Mouse (Mus musculus) bone marrow, adult 2 months (tissue): ENCODE data around the gene Exoc4. TPM values are rescaled to one million over a fixed set of nuclear protein-coding genes. Genes with fewer than 3 reads are reported as not detected.

Source experiments
- H3K27ac ChIP-seq: fragments of 200-500 bp; 2 replicates; pipeline ENCODE4 v1.5.1; 2012; ENCODE audit warnings: low read depth, mild to moderate bottlenecking, control low read depth, inconsistent platforms, low read length; ENCODE audit not compliant: control insufficient read depth, poor library complexity, insufficient read depth
- H3K4me1 ChIP-seq: fragments of 200-500 bp; 2 replicates; pipeline ENCODE4 v1.6.1; 2011; ENCODE audit warnings: low read length; ENCODE audit not compliant: control insufficient read depth, insufficient read depth
- H3K4me3 ChIP-seq: fragments of 200-500 bp; replicated peaks from 2 replicates; pipeline ENCODE3; 2011; ENCODE audit warnings: mild to moderate bottlenecking, low read depth, low read length, control low read depth; ENCODE audit not compliant: control insufficient read depth
- CTCF ChIP-seq: fragments of 200-500 bp; IDR thresholded peaks from 2 replicates; pipeline ENCODE4 v1.5.1; 2011; ENCODE audit warnings: low read length, control low read depth; ENCODE audit not compliant: control insufficient read depth, insufficient read depth
- POLR2A ChIP-seq: fragments of 200-500 bp; IDR thresholded peaks from 2 replicates; pipeline ENCODE4 v1.6.1; 2011; ENCODE audit warnings: low read depth, mild to moderate bottlenecking, control low read depth, low read length, borderline replicate concordance; ENCODE audit not compliant: control insufficient read depth
- WGBS: fragments of 180-500 bp; shearing (Covaris S2); methylation state at CpG from one replicate; pipeline ENCODE4 v1.1.7; 2018; 5-methylcytosine and 5-hydroxymethylcytosine counted together
- polyA plus RNA-seq: library from polyadenylated mRNA; stranded (reverse); fragments of >200 nt; gene quantifications from 2 replicates; pipeline ENCODE4 v1.2.4, GENCODE M21; 2011; ENCODE audit warnings: low replicate concordance; ENCODE audit not compliant: missing spikeins, insufficient read depth, insufficient read length

The Exoc4 gene
- polyA plus RNA-seq, 1 experiment: 13.7 TPM

DNA sequence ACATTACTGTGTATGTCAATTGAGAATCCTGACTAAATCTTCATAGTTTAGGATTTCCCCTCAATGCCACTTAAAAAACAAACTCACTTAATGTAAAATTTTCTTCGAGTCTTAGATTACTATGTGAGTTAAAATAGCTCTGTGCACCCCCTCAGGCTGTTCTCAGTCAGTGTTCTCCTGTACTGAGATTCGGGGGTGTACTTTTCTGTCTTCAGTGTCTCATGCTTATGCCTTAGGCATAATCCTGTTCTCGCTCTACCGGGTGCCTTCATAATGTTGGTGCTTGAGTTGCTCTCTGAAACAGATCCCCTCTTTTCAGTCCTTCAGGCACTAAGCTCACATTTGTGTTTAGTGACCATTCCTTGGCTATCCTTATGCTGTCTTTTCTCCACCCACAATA is 253.5 kb downstream of the Exoc4 start:
- no peak for TF ChIP-seq POLR2A
- no peak for TF ChIP-seq CTCF
- H3K4me3 ChIP-seq: no peak overlapping the region
- H3K4me1 ChIP-seq: no peaks in the 10 kb centered on the region
- no peak overlapping the region for H3K27ac ChIP-seq
- 90% methylated on average over 4 of the region's 4 CpGs for WGBS

DNA sequence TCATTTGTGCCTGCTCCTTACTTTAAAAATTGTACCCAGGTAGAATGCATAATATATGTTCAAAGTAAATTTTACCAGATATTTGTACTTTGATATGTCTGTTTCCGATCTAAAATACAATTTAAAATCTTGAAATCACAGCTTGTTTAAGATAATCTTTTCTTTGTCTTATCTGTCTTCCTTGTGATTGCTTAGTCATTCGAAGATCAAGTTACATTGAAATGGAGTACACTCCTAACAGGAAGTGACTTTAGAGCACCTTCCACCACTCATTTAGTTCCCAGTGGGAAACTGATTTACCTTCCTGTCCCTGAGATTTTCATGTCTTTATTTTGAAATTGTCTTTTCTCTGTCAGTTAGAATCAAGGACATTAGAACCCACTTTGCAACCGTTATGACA is 254.5 kb downstream of the Exoc4 start:
- WGBS: 72% methylated on average over 3 of the region's 3 CpGs
- Histone ChIP-seq H3K27ac (no peak overlapping the region), H3K4me3 (no peak overlapping the region), H3K4me1 (no peaks in the 10 kb centered on the region)
- TF ChIP-seq CTCF: no peak
- TF ChIP-seq POLR2A: no peak

DNA sequence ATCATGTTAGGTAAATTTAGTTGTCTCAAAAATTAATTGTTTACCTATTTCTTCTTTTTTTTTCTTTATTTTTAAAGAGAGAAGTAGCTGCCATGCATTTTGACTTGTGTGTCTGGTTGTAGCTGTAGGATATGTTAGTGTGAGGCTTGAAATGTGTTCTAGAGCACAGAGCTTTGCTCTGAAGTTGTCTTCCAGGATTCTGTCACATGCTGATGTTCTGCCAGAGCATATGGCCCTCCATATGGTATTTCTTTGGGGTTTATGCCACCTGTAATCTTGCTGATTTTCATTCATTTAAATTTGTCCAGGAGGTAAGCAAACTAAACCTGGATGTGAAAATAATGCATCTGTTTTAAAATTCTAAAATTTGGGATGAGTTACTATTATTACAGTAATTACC is 258.2 kb downstream of the Exoc4 start:
- Histone ChIP-seq H3K4me3 (no peak overlapping the region), H3K27ac (no peak overlapping the region), H3K4me1 (no peaks in the 10 kb centered on the region)
- TF ChIP-seq POLR2A (no peak), CTCF (no peak)

DNA sequence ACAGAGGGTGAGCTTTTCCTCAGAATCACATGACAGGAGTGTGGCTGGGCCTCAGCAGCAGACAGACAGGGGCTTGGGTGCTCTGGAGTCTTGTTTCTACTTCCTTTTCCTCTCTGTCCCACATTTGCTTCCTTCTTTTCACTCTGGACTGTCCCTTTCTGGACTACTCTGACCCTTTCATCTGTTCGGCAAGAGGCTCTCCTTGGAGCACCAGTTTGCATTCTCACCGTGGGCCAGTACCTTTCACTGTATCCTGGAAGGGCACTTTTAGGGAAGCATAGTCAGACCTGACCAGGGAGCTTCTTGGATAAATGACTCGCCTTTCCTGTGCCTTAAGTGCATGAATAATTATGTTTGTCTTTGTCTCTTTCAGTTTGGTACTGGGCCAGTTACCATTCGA is 266.5 kb downstream of the Exoc4 start:
- Histone ChIP-seq H3K4me3 (no peak overlapping the region), H3K4me1 (no peaks in the 10 kb centered on the region), H3K27ac (no peak overlapping the region)
- WGBS: 30% methylated on average over 4 of the region's 4 CpGs
- TF ChIP-seq CTCF (no peak), POLR2A (no peak)

DNA sequence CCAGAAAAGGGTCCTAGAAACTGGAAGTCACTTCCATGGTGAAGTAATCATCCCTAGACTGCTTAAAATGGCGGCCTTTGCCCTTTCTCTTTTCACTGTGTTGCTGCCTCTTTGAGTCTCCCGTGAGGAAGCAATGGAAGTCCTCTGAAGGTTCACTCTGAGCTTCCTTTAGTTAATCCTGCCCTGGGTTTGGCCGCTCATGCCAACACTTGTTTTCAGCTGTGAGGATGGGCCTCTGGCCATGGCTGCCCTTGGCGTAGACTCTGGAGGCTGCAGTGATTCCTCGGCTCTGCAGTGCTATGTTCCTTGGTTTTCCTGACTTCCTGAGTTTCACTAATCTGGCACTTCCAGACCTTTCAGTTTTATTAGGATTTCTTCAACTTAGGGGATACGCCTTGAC is 267.9 kb downstream of the Exoc4 start:
- Histone ChIP-seq H3K27ac (no peak overlapping the region), H3K4me3 (no peak overlapping the region), H3K4me1 (no peaks in the 10 kb centered on the region)
- no peak for TF ChIP-seq CTCF
- no peak for TF ChIP-seq POLR2A
- WGBS: 92% methylated on average over 6 of the region's 6 CpGs

DNA sequence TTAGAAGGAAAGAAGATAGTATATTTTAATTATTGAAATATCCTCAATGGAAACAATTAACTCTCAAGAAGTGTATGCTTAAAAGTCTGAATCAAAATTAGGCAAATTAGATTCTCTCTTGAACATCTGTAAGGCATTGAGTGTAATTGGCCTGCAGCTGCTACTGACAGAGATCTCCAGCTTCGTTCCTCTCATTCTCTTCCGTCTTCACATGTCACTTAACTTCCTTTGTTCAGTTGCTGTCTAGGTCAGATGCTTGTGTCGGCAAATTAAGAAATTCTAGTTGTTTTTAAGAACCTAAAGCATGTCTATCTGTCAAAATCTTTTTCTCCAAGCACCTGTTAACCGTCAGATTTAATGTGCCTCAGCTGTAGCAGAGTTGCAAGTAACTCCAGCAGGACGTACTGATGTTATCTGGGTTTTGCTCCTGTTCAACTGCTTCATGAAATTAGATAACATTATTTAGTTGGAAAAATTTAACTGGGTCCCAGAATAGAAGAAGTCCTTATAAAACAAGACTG is 269.1 kb downstream of the Exoc4 start:
- WGBS: 28% methylated on average over 5 of the region's 5 CpGs
- H3K27ac ChIP-seq: no peak overlapping the region
- no peak overlapping the region for H3K4me3 ChIP-seq
- H3K4me1 ChIP-seq: no peaks in the 10 kb centered on the region
- no peak for TF ChIP-seq POLR2A
- no peak for TF ChIP-seq CTCF

DNA sequence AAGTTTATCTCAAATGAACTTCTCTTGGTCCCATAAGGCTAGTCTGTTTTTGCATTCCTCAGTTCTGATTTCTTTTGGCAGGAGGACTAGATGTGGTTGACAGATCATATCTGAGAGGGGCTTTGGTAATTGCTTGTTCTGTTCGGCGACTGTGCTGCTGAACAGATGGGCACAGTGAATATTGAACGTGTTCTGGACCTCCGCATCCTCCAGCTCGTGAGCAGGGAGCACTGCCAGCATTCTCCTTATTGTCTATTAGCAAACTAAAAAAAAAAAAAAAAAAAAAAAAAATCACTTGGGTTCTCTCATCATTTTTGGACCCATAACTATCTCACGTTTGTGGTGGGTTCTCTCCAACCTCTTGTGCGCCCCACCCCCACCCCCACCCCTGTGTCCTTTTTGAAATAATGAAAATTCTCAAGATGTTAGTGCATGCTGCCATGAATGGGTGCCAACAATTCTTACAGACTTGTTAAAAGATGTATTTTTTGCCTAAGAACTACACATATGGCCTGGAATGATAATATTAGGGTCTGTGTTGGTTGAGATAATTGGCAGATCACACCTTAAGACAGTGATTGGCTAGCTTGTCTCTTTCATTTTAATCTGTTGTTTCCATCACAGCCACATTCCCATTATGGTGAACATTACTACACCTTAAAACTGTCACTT is 276.9 kb downstream of the Exoc4 start:
- Histone ChIP-seq H3K27ac (no peak overlapping the region), H3K4me3 (no peak overlapping the region), H3K4me1 (no peaks in the 10 kb centered on the region)
- no peak for TF ChIP-seq POLR2A
- TF ChIP-seq CTCF: no peak
- 88% methylated on average over 7 of the region's 7 CpGs for WGBS

DNA sequence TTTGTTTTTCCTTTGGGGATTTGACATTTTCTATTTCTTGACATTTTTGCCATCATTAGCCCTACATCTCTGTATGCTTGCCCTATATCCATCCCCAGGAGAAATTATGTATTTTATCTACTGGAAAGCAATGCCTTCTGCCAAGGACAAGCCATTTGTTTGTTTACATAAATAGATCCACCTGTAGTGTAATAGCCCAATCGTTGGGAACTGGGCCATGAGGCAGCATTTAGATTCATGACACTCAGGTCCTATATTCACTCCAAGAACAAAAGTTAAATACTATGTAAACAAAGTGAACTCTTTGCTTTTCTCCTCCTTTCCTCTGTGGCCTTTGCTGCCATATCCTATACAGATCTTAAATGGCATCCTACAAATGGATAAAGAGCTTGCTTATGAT is 291.5 kb downstream of the Exoc4 start:
- no peak overlapping the region for H3K4me3 ChIP-seq
- 82% methylated on average over 1 of the region's 1 CpGs for WGBS
- no peak overlapping the region for H3K27ac ChIP-seq
- TF ChIP-seq POLR2A: no peak
- TF ChIP-seq CTCF: no peak
- no peaks in the 10 kb centered on the region for H3K4me1 ChIP-seq

DNA sequence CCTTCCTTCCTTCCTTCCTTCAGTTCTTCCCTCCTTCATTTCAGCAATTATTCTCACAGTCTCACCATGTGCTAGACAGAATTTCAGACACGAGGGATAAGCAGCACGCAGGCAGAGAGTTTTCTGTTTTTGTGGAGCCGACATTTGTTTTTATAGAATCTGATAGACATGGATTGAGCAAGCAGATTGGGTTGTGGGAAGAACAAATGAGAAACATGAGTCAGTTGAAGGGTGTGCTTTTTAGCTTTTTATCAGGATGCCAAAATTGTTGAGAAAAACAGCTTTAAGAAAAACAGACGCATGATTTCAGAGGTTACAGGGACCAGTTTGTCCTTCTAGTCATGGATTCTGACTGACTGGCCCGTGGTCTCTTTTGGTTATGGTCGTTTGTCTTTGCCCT is 293.8 kb downstream of the Exoc4 start:
- Histone ChIP-seq H3K4me3 (no peak overlapping the region), H3K27ac (no peak overlapping the region), H3K4me1 (no peaks in the 10 kb centered on the region)
- no peak for TF ChIP-seq POLR2A
- no peak for TF ChIP-seq CTCF
- WGBS: 84% methylated on average over 6 of the region's 6 CpGs
